Mouse (Mus musculus): ENCODE measurements at regions not wholly inside any gene's neighbourhood (a gene's known extent, or its start where the extent isn't known, plus 50 kb on each side); places are given as distances from the start of the nearest gene placed in this dataset.

DNA sequence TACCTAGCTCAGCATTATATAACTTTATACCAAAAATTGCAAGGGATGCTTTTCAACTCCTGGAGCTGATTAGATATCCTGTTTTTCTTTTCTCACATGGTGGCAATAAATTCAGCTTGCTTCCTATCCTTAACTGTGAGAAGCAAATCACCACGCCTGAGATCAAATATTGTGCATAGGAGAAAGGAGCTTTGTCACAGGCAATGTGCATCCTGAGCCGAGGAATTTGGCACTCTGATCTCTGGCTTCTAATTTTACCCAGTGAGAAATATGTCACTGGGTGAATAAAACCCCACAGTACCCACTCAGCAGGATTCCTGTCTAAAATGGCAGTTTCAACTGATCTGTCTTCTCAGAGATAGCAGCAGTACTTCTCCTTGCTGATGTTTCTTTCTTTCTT lies 177.2 kb upstream of the Syndig1 start:
- TF ChIP-seq ZKSCAN1 (IDR thresholded peaks at IDR 0.05; ENCODE audit: low read depth, low read length) (no peak), E2F4 (IDR thresholded peaks at IDR 0.05; ENCODE audit: borderline replicate concordance, low read depth, low read length) (no peak), POLR2A (IDR thresholded peaks at IDR 0.05; ENCODE audit: control insufficient read depth in 1 of 2, insufficient read depth in 1 of 2, low read depth in 1 of 2, low read length in 2 of 2, poor library complexity in 1 of 2) (no peak), EP300 (IDR thresholded peaks at IDR 0.05; ENCODE audit: low read depth in 1 of 2, low read length in 2 of 2) (no peak), CTCF (IDR thresholded peaks at IDR 0.05 in 2 of 3, conservative IDR thresholded peaks at IDR 0.05 in 1 of 3; ENCODE audit: control insufficient read depth in 1 of 3, insufficient read depth in 1 of 3, low read depth in 2 of 3, low read length in 3 of 3, poor library complexity in 1 of 3, severe bottlenecking in 1 of 3) (no peak), HCFC1 (IDR thresholded peaks at IDR 0.05; ENCODE audit: low read depth, low read length) (no peak), POLR2AphosphoS2 (IDR thresholded peaks at IDR 0.05; ENCODE audit: low read length) (no peak), USF1 (IDR thresholded peaks at IDR 0.05; ENCODE audit: low read depth, low read length) (no peak), ETS1 (IDR thresholded peaks at IDR 0.05; ENCODE audit: low read depth, low read length) (no peak)

Measured in MEL (cell line).